In the genomic region with DNA sequence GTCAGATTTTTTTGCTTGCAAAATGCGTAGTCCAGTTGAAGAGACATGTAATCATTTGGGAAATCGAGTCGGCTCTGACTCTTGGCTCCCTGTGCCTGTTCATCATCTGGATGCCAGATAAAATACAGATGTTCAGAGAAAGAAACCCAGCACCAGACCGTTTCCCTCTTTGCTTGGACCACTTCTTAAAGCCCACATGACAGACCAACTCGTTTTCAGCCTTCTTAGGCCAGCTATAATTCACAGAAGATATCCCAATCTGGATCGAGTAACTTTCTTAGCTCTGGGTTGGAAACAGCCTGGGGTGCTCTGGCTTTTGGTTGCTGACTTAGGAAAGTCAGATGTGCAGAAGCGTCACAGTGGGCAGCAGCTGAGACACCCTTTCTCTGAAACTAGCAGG, we compare ENCODE assay signal across 19 mouse cellular contexts.
DNase-seq lines count a peak whose midpoint lies in the region; ATAC-seq and TF ChIP-seq lines count a peak whose summit lies in the region.
"Had no signal": no experiment of that assay in that cellular context is flagged by ENCODE, and none has a peak within 500 bp of the region (broad histone marks: within the 10 kb centered on the region; RNA-seq: fewer than 3 reads in every experiment).

No protein-coding gene starts in this region.

- H3K4me1 ChIP-seq in forebrain, embryonic 10.5 days: peaks cover 23% of the 10 kb centered on the region; the same call in 1 of the 2 replicates
- H3K4me1 ChIP-seq in forebrain, embryonic 13.5 days: no peaks in the 10 kb centered on the region
- no peaks in the 10 kb centered on the region; the same call in 1 of the 2 replicates for H3K4me1 ChIP-seq in kidney, postnatal 0 days (replicated peaks; ENCODE audit: insufficient read depth, low read length)
- peaks cover 9% of the 10 kb centered on the region for H3K4me1 ChIP-seq in limb, embryonic 15.5 days
- H3K4me1 ChIP-seq: midbrain, embryonic 15.5 days; neural tube, embryonic 15.5 days had no signal

- no peak overlapping the region for H3K4me3 ChIP-seq in forebrain, embryonic 10.5 days
- H3K4me3 ChIP-seq in forebrain, embryonic 13.5 days: no peak overlapping the region
- H3K4me3 ChIP-seq in kidney, postnatal 0 days (replicated peaks; ENCODE audit: low read depth, low read length): no peak overlapping the region
- H3K4me3 ChIP-seq in limb, embryonic 15.5 days: no peak overlapping the region
- H3K4me3 ChIP-seq: erythroblast, embryonic 14.5 days; heart, adult 2 months; midbrain, embryonic 15.5 days; neural tube, embryonic 15.5 days had no signal

- H3K4me2 ChIP-seq in forebrain, embryonic 13.5 days: no peak overlapping the region
- H3K4me2 ChIP-seq in kidney, postnatal 0 days (ENCODE audit: low read length): no peak overlapping the region
- no peak overlapping the region for H3K4me2 ChIP-seq in limb, embryonic 15.5 days
- H3K4me2 ChIP-seq: midbrain, embryonic 15.5 days; neural tube, embryonic 15.5 days had no signal

- H3K9ac ChIP-seq in forebrain, embryonic 13.5 days: no peak overlapping the region
- no peak overlapping the region for H3K9ac ChIP-seq in kidney, postnatal 0 days (ENCODE audit: low read depth, low read length)
- H3K9ac ChIP-seq in limb, embryonic 15.5 days: no peak overlapping the region
- H3K9ac ChIP-seq: midbrain, embryonic 15.5 days; neural tube, embryonic 15.5 days had no signal

- no peak for DNase-seq in forebrain, embryonic 10.5 days (ENCODE audit: extremely low spot score, low spot score)
- DNase-seq in kidney, postnatal 0 days (ENCODE audit: low spot score): peak; percentile 34
- no peak for DNase-seq in kidney, postnatal 25 days
- peak; percentile 41 for DNase-seq in forelimb bud, embryonic 11.5 days (ENCODE audit: low read depth, low spot score)
- DNase-seq in right cerebral cortex, postnatal 25 days: no peak
- DNase-seq in Muller cell, postnatal 12 days (ENCODE audit: inconsistent ontology term): no peak
- DNase-seq: cerebellum, adult 8-10 months; kidney, adult 11 months; lung, adult 18-20 months; thymus, adult 2 months had no signal

- no peak for ATAC-seq in forebrain, embryonic 13.5 days
- no peak for ATAC-seq in kidney, postnatal 0 days (replicated peaks; ENCODE audit: low FRiP score, low read depth)
- ATAC-seq in limb, embryonic 15.5 days (ENCODE audit: insufficient number of reproducible peaks, low FRiP score, low TSS enrichment, low read depth): peak; percentile 62
- ATAC-seq: forebrain, embryonic 16.5 days; hindbrain, postnatal 0 days; midbrain, embryonic 15.5 days had no signal

- no peak for TF ChIP-seq CTCF in kidney, postnatal 0 days (IDR thresholded peaks at IDR 0.05; ENCODE audit: low read depth)

- H3K27me3 ChIP-seq in forebrain, embryonic 10.5 days (ENCODE audit: poor library complexity, severe bottlenecking): no peaks in the 10 kb centered on the region
- H3K27me3 ChIP-seq in forebrain, embryonic 13.5 days: no peaks in the 10 kb centered on the region; the same call in 1 of the 2 replicates
- H3K27me3 ChIP-seq in kidney, postnatal 0 days (ENCODE audit: insufficient read depth, low read length): no peaks in the 10 kb centered on the region
- peaks cover 13% of the 10 kb centered on the region for H3K27me3 ChIP-seq in limb, embryonic 15.5 days
- H3K27me3 ChIP-seq: CH12.LX; midbrain, embryonic 15.5 days; neural tube, embryonic 15.5 days had no signal

- H3K36me3 ChIP-seq in forebrain, embryonic 10.5 days (replicated peaks): no peaks in the 10 kb centered on the region
- H3K36me3 ChIP-seq in forebrain, embryonic 13.5 days (ENCODE audit: poor library complexity, severe bottlenecking): no peaks in the 10 kb centered on the region
- H3K36me3 ChIP-seq in kidney, postnatal 0 days (ENCODE audit: insufficient read depth, low read length): no peaks in the 10 kb centered on the region
- H3K36me3 ChIP-seq in limb, embryonic 15.5 days: no peaks in the 10 kb centered on the region
- H3K36me3 ChIP-seq: midbrain, embryonic 15.5 days; neural tube, embryonic 15.5 days had no signal

- 64% methylated on average over 7 of the region's 7 CpGs for WGBS in forebrain, embryonic 10.5 days
- 84% methylated on average over 7 of the region's 7 CpGs for WGBS in forebrain, embryonic 13.5 days
- 42% methylated on average over 7 of the region's 7 CpGs for WGBS in kidney, postnatal 0 days
- 22% methylated on average over 7 of the region's 7 CpGs for WGBS in limb, embryonic 15.5 days

- H3K9me3 ChIP-seq in forebrain, embryonic 10.5 days: no peaks in the 10 kb centered on the region
- no peaks in the 10 kb centered on the region for H3K9me3 ChIP-seq in forebrain, embryonic 13.5 days (replicated peaks)
- no peaks in the 10 kb centered on the region for H3K9me3 ChIP-seq in kidney, postnatal 0 days (replicated peaks; ENCODE audit: low read length)
- no peaks in the 10 kb centered on the region for H3K9me3 ChIP-seq in limb, embryonic 15.5 days
- H3K9me3 ChIP-seq: midbrain, embryonic 15.5 days; neural tube, embryonic 15.5 days had no signal

- H3K27ac ChIP-seq in forebrain, embryonic 10.5 days: peak overlapping the region; percentile 41
- H3K27ac ChIP-seq in forebrain, embryonic 13.5 days: no peak overlapping the region
- H3K27ac ChIP-seq in kidney, postnatal 0 days: no peak overlapping the region
- peak overlapping the region; percentile 18; the same call in 1 of the 2 replicates for H3K27ac ChIP-seq in limb, embryonic 15.5 days
- H3K27ac ChIP-seq: heart, adult 2 months; hindbrain, postnatal 0 days; midbrain, embryonic 15.5 days; neural tube, embryonic 15.5 days had no signal

Comparison
In these comparisons a context has a peak if more than half of its experiments do, and no peak if none do; other contexts are left out.
1. DNase-seq: peak in kidney, postnatal 0 days (single experiment) and forelimb bud, embryonic 11.5 days (single experiment); none in forebrain, embryonic 10.5 days (single experiment), kidney, postnatal 25 days (0 of 2), right cerebral cortex, postnatal 25 days (single experiment) and Muller cell, postnatal 12 days (single experiment).
2. H3K27ac ChIP-seq: peak in forebrain, embryonic 10.5 days (single experiment) and limb, embryonic 15.5 days (single experiment); none in forebrain, embryonic 13.5 days (single experiment) and kidney, postnatal 0 days (single experiment).